Mouse (Mus musculus) monocyte, adult 2 months (primary cell): Measurements from ENCODE around the gene Radil.

Experiments
- DNase-seq, 2 experiments: peaks; one replicate each; pipeline ENCODE4 v3.0.0; 2022; ENCODE audit warnings: low spot score in 2 of 2, low read depth in 1 of 2

The Radil gene

GRCm38 (mm10) chr5:142545014-142545795, 5.7 kb downstream of the Radil start:
- no peak for DNase-seq

GRCm38 (mm10) chr5:142537286-142537685, 13.6 kb downstream of the Radil start:
- no peak for DNase-seq

- DNase-seq, result no peak
These were observed 15.5 kb downstream of the Radil start for GRCm38 (mm10) chr5:142535388-142535787.

GRCm38 (mm10) chr5:142529915-142530314, 21.0 kb downstream of the Radil start, which contains the start of gene Papolb:
TSS of gene Papolb (minus strand) at chr5:142530076.
- DNase-seq, result no peak

GRCm38 (mm10) chr5:142524711-142525464, 26.0 kb downstream of the Radil start:
- no peak for DNase-seq

- no peak for DNase-seq
These were observed 29.6 kb downstream of the Radil start for GRCm38 (mm10) chr5:142521195-142521866.

GRCm38 (mm10) chr5:142520360-142520759, 30.5 kb downstream of the Radil start:
- DNase-seq, result no peak

GRCm38 (mm10) chr5:142518973-142519372, 31.9 kb downstream of the Radil start:
- no peak for DNase-seq

- DNase-seq, result no peak
These were observed 38.8 kb downstream of the Radil start for GRCm38 (mm10) chr5:142512112-142512511.

GRCm38 (mm10) chr5:142510061-142510414, 40.9 kb downstream of the Radil start:
- DNase-seq, result no peak

GRCm38 (mm10) chr5:142509141-142510060, 41.5 kb downstream of the Radil start:
- DNase-seq, result no peak

- no peak for DNase-seq
These were observed 45.0 kb downstream of the Radil start for GRCm38 (mm10) chr5:142505695-142506423.

GRCm38 (mm10) chr5:142504175-142504574, 46.7 kb downstream of the Radil start:
- no peak for DNase-seq

GRCm38 (mm10) chr5:142502414-142502813, 48.5 kb downstream of the Radil start:
- DNase-seq, result peak in 1 of 2 experiments; percentile 6

GRCm38 (mm10) chr5:142500918-142501317, 50.0 kb downstream of the Radil start:
- DNase-seq, result no peak

- no peak for DNase-seq
These were observed 51.9 kb downstream of the Radil start for GRCm38 (mm10) chr5:142498964-142499363.

- DNase-seq, result no peak
These were observed 55.4 kb downstream of the Radil start for GRCm38 (mm10) chr5:142495321-142496096.

GRCm38 (mm10) chr5:142493307-142493706, 57.6 kb downstream of the Radil start:
- no peak for DNase-seq

GRCm38 (mm10) chr5:142489955-142490707, 60.8 kb downstream of the Radil start:
- DNase-seq, result no peak
